Mouse (Mus musculus): ENCODE measurements around the gene Per1.

Per1 gene

DNA sequence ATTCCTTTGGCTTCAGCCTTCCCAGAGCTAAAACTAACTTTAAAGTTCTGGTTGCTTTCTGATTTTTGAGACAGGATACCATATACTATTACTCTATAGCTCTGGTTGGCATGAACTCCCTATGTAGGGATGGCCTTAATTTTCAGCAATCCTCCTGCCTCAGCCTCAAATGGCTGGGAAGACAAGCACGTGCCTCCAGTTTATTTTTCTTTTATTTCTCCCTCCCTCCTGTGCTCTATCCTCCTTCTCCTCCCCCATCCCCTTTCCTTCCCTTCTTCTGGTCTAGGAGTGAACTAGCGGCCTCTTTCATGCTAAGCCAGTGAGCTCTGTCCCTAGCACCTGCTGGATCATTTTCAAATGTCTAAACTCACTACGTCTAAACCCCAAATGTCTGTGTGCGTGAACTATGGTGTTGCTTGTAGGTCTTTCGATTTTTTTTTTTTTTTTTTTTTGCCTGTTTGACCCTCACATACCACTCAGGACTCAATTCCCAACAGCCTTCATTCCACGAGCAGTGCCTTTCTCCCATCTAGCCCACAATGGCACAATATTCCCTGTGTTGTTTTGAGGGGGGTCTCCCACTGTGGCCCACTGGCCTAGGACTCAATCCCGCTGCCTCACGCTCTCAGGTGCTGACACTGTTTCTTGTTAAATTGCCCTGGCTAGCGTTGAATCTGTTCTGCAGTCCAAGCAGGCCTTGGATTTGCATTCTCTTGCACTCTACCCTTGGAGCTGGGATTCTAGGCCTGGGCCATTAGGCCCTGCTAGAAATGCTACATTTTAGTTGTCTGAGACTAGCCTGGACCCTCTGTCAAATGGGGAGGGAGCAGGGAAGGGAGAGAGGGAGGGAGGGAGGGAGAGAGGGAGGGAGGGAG lies 30.5 kb upstream of the Per1 start:
- DNase-seq = no peak

DNA sequence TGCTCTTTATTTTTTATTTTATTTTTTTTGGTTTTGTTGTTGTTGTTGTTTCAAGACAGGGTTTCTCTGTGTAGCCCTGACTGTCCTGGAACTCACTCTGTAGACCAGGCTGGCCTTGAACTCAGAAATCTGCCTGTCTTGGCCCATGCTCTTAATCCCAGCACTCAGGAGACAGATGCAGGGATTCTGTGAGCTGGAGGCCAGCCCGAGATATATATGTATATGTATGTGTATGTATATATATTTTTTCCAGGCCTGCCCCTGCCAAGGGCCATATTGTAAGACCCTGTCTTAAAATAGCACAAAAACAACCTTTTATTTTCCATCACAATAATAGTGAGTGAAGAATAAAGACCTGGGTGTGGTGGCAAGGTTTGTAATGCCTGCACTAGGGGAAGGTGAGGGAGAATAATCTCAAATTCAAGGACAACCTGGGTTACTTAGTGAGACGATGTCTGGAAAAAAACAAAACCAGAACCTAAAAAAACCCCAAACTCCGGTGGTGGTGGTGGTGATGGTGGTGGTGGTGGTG lies 29.6 kb upstream of the Per1 start:
- no peak for DNase-seq

GRCm38 (mm10) chr11:69066163-69066861 lies 28.7 kb upstream of the Per1 start:
- DNase-seq = peak in 1 of 2 experiments; percentile 29

DNA sequence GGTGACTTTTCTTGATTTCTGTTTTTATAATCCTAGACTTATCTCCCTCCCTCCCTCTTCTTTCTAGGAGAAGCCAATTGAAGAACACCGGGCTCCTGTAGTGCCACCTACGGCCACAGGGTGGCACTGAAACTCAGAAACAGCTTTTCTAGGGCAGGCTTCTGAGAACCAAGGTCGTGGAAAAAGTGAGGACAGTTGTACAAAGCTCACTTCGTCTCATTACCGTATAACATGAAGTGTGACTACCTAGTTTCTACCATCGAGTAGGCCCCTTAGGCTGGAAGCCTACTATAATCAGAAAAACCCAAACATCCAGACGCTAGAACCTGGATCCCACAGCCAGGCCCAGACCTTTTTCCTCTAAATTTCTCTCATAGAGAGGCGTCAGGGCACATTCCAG lies 28.1 kb upstream of the Per1 start:
- peak; percentile 82 to 85 for DNase-seq

DNA sequence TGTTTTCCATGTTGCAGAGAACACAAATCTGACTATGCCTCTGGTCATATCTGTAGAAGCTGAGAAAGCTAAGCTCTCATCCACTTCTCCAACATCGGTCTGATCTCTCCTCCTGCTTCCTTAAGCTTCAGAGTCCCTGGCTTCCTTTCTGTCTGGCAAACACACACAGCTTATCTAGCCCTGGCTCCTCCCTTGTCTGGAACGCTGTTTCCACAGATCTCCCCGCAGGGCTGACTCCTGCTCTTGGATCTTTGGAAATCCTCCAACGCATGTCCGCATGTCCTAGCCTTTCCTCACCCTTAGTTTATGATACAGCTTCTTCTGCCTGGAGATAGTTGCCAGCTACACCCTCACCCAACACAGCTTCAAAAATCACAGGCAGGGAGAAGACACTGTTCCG lies 27.4 kb upstream of the Per1 start:
- DNase-seq = no peak

- no peak for DNase-seq
These were observed 24.9 kb upstream of the Per1 start for GRCm38 (mm10) chr11:69070093-69070492.

DNA sequence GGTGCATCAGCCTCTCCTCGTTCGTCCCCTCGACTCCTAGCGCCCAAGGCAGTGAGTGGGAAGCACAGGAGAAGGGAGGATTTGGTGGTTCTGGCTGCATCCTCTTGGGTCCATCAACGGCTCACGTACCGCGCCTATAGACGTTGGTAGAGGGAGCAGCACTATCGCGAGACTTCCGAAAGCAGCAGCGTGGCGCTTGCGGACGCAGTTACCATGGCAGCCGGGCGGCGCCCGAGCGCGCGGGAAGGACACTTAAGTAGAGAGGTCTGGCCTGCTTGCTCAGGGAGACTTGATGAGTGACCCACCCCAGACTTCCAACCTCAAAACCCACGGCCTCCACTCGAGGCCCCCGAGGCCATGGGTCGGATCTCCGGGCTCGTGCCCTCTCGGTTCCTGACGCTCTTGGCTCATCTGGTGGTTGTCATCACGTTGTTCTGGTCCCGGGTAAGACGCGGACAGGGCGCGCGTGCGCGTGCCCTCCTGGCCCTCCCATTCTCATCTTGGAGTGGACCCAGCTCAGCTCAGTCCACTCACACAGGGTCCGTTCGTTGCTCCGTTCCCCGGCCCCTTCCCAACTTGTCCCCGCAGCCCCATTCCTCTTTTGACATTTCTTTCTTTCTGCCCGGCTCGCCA lies 24.3 kb upstream of the Per1 start, which contains the start of gene Tmem107:
Gene Tmem107 (plus strand): TSS at position 217 of the 633 bp plus-strand sequence.
- DNase-seq = peak; percentile 89 to 92

GRCm38 (mm10) chr11:69071262-69071661 lies 23.8 kb upstream of the Per1 start:
- no peak for DNase-seq

- no peak for DNase-seq
These were observed 22.8 kb upstream of the Per1 start for GRCm38 (mm10) chr11:69072234-69072633.

DNA sequence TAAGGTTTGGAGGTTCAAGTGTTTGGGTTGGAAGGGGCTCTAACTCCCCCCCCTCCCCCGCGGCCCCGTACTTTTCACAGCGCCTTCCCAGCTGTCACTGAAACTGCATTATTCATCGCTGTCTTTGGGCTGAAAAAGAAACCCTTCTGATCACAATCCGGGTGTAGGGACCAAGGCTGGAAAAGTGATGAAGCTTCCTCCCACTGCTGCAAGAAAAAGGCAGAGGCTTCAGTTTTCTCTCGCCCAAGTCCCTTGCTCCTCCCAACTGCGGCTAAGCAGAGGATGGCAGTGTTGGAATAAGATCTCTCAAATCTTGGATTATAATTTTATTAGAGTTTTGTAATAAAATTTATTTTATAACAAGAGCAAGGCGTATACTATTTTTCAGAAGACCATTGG lies 22.4 kb upstream of the Per1 start:
- no peak for DNase-seq

GRCm38 (mm10) chr11:69073065-69073888 lies 21.7 kb upstream of the Per1 start:
- peak; percentile 70 to 76 for DNase-seq

DNA sequence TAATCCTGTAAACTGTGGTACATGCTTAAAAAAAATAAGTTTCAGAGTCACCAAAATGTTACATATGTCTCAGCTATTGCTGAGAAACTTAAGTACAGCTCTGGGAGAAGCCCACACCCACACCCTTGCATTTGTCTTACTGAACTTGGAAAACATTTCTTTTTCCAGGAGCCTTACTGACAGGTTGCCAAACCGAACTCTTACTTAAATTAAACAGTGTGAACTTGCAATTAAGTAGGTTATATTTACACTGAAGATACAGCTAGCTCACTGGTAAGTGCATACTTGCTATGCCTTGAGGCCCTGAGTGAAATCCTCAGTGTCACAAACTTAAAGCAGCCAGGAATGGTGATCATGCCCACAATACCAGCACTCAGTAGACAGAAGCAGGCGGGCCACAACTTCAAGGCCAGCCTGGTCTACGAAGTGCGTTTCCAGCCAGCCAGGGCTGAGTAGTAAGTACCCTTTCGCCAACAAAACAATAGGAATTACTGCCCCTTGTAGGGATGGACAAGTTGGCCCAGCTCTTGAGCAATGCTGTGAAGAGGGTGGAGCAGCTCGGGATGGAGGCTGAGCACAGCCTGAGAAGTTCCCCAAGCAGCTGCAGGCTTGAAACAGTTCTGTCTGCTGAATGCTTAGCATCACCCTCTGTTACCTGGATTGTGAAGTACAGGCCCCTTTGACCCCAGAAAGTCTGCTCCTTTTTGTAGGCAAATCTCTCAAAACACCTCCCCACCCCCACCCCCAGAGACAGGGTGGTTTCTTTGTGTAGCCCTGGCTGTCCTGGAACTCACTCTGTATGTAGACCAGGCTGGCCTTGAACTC lies 20.9 kb upstream of the Per1 start:
- DNase-seq = no peak

DNA sequence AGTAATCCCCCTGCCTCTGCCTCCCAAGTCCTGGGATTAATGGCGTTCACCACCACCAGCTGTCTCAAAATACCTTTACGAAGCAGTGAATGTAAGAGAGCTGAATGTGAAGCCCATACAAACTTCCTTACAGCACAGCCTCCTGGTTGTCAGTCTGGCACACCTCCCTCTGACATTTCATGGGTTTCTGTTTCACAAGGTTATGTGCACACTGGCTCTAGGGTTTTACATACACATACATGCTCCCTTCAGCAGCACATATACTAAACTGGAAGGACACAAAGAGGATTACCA lies 20.3 kb upstream of the Per1 start:
- DNase-seq = no peak

- no peak for DNase-seq
These were observed 19.1 kb upstream of the Per1 start for GRCm38 (mm10) chr11:69075764-69076479.

DNA sequence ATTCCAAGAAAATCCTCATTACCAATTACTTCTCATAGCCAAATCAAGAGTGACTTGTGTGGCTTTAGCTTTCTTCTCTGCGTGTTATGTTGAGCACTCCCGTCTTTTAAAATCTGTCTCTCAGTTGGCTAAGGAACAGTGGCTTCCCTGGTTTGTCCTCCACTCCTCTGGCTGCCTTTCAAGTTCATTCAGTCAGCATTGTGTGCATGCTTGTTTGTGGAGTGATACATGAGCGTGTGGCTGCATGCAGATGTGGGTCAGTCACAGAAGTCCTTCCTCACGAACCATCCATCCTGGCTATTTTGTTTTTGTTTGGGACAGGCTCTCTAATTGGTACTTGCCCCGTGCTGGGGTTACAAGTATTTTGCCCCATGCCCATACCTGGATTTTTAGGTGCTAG lies 18.4 kb upstream of the Per1 start:
- DNase-seq = no peak

DNA sequence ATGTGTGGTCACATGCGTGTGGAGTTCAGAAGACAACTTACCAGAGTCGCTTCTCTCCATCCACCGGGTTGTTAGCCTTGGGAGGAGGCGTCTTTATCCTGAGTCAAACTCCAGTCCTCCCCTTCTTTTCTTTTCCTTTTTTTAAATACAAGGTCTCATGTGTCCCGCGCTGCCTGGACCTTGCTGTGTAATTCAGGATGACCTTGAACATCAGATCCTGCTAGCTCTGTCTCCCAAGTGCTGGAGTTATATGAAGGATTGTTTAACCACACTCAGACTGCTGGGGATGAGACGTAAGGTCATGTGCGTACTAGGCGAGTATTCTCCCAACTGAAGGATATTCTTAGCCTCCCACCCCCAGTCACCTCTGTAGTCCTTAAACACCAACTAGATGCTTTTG lies 17.7 kb upstream of the Per1 start:
- DNase-seq = no peak

GRCm38 (mm10) chr11:69078041-69078440 lies 17.0 kb upstream of the Per1 start:
- DNase-seq = no peak

DNA sequence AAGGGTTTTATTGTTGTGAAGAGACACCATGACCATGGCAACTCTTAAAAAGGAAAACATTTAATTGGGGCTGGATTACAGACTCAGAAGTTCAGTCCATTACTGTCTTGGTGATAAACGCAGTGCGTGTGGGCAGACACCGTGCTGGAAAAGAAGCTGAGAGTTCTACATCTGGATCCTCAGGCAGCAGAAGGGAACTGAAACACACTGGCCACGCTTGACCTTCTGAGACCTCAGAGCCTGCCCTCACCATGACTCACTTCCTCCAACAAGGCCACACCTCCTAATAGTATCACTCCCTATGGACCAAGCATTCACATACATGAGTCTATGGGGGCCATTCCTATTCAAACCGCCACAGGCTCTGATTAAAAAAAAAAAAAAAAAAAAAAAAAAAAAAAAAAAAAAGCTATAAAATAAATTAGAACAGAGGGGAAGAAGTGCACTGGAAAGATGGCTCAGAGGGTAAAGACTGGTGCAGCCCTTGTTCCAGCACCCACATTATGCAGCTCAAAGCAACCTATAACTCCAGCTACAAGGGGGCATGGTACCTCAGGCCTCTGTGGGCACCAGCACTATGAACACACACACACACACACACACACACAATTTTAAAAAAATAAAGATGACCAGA lies 16.1 kb upstream of the Per1 start:
- DNase-seq = no peak

DNA sequence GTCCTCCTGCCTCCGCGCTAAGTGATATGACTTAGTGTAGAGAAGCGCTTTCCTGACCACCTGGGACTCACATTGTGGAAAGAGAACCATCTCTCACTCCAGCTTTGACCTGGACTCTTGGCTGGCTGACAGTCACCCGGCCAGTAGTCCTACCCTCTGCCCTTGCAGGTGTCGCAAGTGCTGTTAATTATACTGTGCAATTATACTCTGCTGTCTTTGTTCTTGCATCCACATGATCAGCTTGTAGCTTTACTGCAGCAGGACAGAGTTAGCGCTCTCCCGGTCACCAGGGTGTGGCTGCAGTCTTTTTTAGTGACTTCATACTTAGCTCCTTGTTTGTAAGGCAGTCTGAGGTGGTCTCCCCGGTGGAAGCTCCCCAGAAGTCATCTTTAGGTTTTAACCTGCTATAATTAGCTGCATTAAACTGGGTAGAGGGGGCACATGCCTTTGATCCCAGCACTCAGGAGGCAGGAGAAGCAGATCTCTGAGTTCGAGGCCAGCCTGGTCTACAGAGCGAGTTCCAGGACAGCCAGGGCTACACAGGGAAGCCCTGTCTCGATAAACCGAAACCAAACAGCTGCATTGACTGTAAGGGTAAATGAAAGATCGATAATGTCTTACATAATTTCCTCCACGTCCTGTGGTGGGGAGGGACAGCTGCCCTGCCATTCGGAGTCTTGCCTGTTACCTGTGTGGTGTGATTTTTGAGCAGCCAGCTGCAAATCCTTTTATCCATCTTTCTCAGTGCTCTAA lies 14.7 kb upstream of the Per1 start:
- DNase-seq = no peak

GRCm38 (mm10) chr11:69080855-69081222 lies 14.2 kb upstream of the Per1 start:
- DNase-seq = no peak

All from thymus, postnatal 36 days (tissue).